9 mouse cellular contexts compared by ENCODE assay signal in the genomic region with DNA sequence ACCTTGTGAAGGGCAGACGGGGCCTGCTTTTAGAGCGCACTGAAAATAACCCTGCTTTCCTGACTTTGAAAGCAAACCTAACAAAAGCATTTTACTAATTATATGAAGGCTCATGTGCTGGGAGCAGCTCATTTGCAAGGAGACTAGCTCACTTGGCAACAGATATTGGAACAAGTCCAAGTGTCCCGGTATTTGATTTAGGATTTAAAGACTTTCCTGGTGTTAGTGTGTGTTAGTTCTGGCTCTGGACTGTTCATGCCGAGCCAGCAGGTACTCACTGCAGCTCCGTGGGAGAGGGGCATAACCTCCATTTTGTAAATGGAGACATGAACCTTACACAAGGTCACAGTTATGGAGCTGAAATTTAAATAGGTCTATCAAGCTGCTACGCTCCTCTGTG. TPM values are rescaled to one million over a fixed set of nuclear protein-coding genes. Genes with fewer than 3 reads are reported as not detected.
DNase-seq lines count a peak whose midpoint lies in the region; ATAC-seq and TF ChIP-seq lines count a peak whose summit lies in the region.
"Had no signal": no experiment of that assay in that cellular context is flagged by ENCODE, and none has a peak within 500 bp of the region (broad histone marks: within the 10 kb centered on the region; RNA-seq: fewer than 3 reads in every experiment).

No protein-coding gene starts in this region.

- WGBS in heart, postnatal 0 days: 39% methylated on average over 6 of the region's 6 CpGs
- whole genome bisulfite sequencing in heart, adult 2 months: 34% methylated on average over 6 of the region's 6 CpGs
- WGBS in forebrain, embryonic 14.5 days: 14% methylated on average over 6 of the region's 6 CpGs
- 41% methylated on average over 6 of the region's 6 CpGs for WGBS in midbrain, embryonic 16.5 days

- peaks cover 5% of the 10 kb centered on the region; the same call in 1 of the 2 replicates for H3K4me1 ChIP-seq in heart, postnatal 0 days (ENCODE audit: control insufficient read depth, insufficient read depth)
- H3K4me1 ChIP-seq in heart, adult 2 months (ENCODE audit: control insufficient read depth, insufficient read depth, low read length): no peaks in the 10 kb centered on the region
- H3K4me1 ChIP-seq in forebrain, embryonic 14.5 days (ENCODE audit: control insufficient read depth, insufficient read depth, low read length): peaks cover 43% of the 10 kb centered on the region
- H3K4me1 ChIP-seq in midbrain, embryonic 16.5 days (ENCODE audit: control insufficient read depth, insufficient read depth, low read length): peaks cover 16% of the 10 kb centered on the region

- H3K4me3 ChIP-seq in heart, postnatal 0 days (ENCODE audit: low read depth, low read length): no peak overlapping the region
- H3K4me3 ChIP-seq in heart, adult 2 months: no peak overlapping the region
- no peak overlapping the region for H3K4me3 ChIP-seq in forebrain, embryonic 14.5 days (ENCODE audit: low read depth, low read length)
- no peak overlapping the region for H3K4me3 ChIP-seq in midbrain, embryonic 16.5 days (ENCODE audit: low read depth, low read length)
- H3K4me3 ChIP-seq: neural tube, embryonic 12.5 days had no signal

- intact Hi-C loops in heart, adult 2 months (cut with DNase I): loop anchor here (5.0 kb wide), 2 partner anchors 158 to 193 kb away; no protein-coding TSS in a partner anchor

- no peak for TF ChIP-seq EP300 in heart, postnatal 0 days (IDR thresholded peaks at IDR 0.05; ENCODE audit: low read depth)
- TF ChIP-seq EP300 in heart, adult 2 months (IDR thresholded peaks at IDR 0.05; ENCODE audit: insufficient read depth, low read depth, low read length): no peak

- no peak for TF ChIP-seq CTCF in heart, postnatal 0 days (IDR thresholded peaks at IDR 0.05; ENCODE audit: low read depth)
- no peak for TF ChIP-seq CTCF in heart, adult 2 months (IDR thresholded peaks at IDR 0.05)

- H3K27ac ChIP-seq in heart, postnatal 0 days (ENCODE audit: low read depth): no peak overlapping the region
- no peak overlapping the region for H3K27ac ChIP-seq in heart, adult 2 months
- peak overlapping the region; percentile 65; the same call in 1 of the 2 replicates for H3K27ac ChIP-seq in forebrain, embryonic 14.5 days (ENCODE audit: low read depth, low read length)
- H3K27ac ChIP-seq in midbrain, embryonic 16.5 days (ENCODE audit: low read length): peak overlapping the region; percentile 28
- H3K27ac ChIP-seq: neural tube, embryonic 12.5 days had no signal

- H3K9me3 ChIP-seq in heart, postnatal 0 days (replicated peaks; ENCODE audit: control insufficient read depth, low read length): no peaks in the 10 kb centered on the region
- no peaks in the 10 kb centered on the region for H3K9me3 ChIP-seq in forebrain, embryonic 14.5 days (replicated peaks; ENCODE audit: control insufficient read depth, low read length)
- no peaks in the 10 kb centered on the region for H3K9me3 ChIP-seq in midbrain, embryonic 16.5 days (replicated peaks; ENCODE audit: control insufficient read depth, low read length, poor library complexity, severe bottlenecking)
- H3K9me3 ChIP-seq: neural tube, embryonic 12.5 days had no signal

- no peaks in the 10 kb centered on the region for H3K27me3 ChIP-seq in heart, postnatal 0 days (ENCODE audit: control insufficient read depth, insufficient read depth, low read length)
- no peaks in the 10 kb centered on the region for H3K27me3 ChIP-seq in heart, adult 2 months (ENCODE audit: control insufficient read depth, insufficient read depth, low read length)
- H3K27me3 ChIP-seq in forebrain, embryonic 14.5 days (replicated peaks; ENCODE audit: control insufficient read depth, insufficient read depth, low read length): no peaks in the 10 kb centered on the region
- no peaks in the 10 kb centered on the region for H3K27me3 ChIP-seq in midbrain, embryonic 16.5 days (ENCODE audit: control insufficient read depth, insufficient read depth, low read depth, low read length)
- H3K27me3 ChIP-seq: neural tube, embryonic 12.5 days had no signal

- no peak for TF ChIP-seq POLR2A in heart, adult 2 months (IDR thresholded peaks at IDR 0.05; ENCODE audit: insufficient read depth, low read depth, low read length)

- H3K9ac ChIP-seq in heart, postnatal 0 days (replicated peaks; ENCODE audit: low read depth, low read length): no peak overlapping the region
- H3K9ac ChIP-seq in heart, adult 2 months (ENCODE audit: low read depth, low read length): no peak overlapping the region
- H3K9ac ChIP-seq in forebrain, embryonic 14.5 days (ENCODE audit: low read length): no peak overlapping the region
- no peak overlapping the region for H3K9ac ChIP-seq in midbrain, embryonic 16.5 days (ENCODE audit: low read depth, low read length)
- H3K9ac ChIP-seq: neural tube, embryonic 12.5 days had no signal

- ATAC-seq in heart, postnatal 0 days (ENCODE audit: insufficient read depth, low read depth): peak; percentile 17
- ATAC-seq in forebrain, embryonic 14.5 days: peak; percentile 84
- ATAC-seq in midbrain, embryonic 16.5 days: no peak

- no peak overlapping the region for H3K4me2 ChIP-seq in heart, postnatal 0 days (ENCODE audit: low read depth, low read length)
- H3K4me2 ChIP-seq in forebrain, embryonic 14.5 days (ENCODE audit: low read length): no peak overlapping the region
- H3K4me2 ChIP-seq in midbrain, embryonic 16.5 days (ENCODE audit: low read length): no peak overlapping the region
- H3K4me2 ChIP-seq: neural tube, embryonic 12.5 days had no signal

- H3K79me2 ChIP-seq in heart, adult 2 months (replicated peaks; ENCODE audit: control insufficient read depth, insufficient read depth, low read length): no peaks in the 10 kb centered on the region

- no peak for DNase-seq in heart, postnatal 0 days (ENCODE audit: low spot score)
- no peak for DNase-seq in heart, adult 2 months
- peak; percentile 27 for DNase-seq in lung, postnatal 10 days
- DNase-seq in lung, postnatal 25 days (ENCODE audit: low spot score): no peak
- DNase-seq in forebrain, embryonic 14.5 days (ENCODE audit: low spot score): peak; percentile 93
- no peak for DNase-seq in embryo, embryonic 10.5 days (ENCODE audit: low spot score)
- DNase-seq in urinary bladder, adult 2 months (ENCODE audit: low spot score): no peak

- H3K36me3 ChIP-seq in heart, postnatal 0 days (replicated peaks; ENCODE audit: control insufficient read depth, insufficient read depth, low read length): peaks cover 23% of the 10 kb centered on the region
- no peaks in the 10 kb centered on the region for H3K36me3 ChIP-seq in heart, adult 2 months (ENCODE audit: control insufficient read depth, insufficient read depth, low read length)
- H3K36me3 ChIP-seq in forebrain, embryonic 14.5 days (ENCODE audit: control insufficient read depth, insufficient read depth, low read length): 0 out of 2 replicates have a peak, but pooled peaks cover 2% of the 10 kb centered on the region
- H3K36me3 ChIP-seq in midbrain, embryonic 16.5 days (ENCODE audit: control insufficient read depth, insufficient read depth, low read length): peaks cover 2% of the 10 kb centered on the region; the same call in 1 of the 2 replicates

RNA-seq across cellular contexts. Expression of a gene that starts 52.9 kb away (rescaled TPM):
- total RNA-seq in heart, postnatal 0 days (2014; rRNA removed; ENCODE audit: low replicate concordance): 3.2 and 6.5 TPM in 2 replicates
- polyA plus RNA-seq in heart, postnatal 0 days (2015; fragmentation: Nextera tagmentation; extraction: Ambion mirVana): 2.3 and 2.4 TPM in 2 replicates
- total RNA-seq in heart, adult 2 months (2021): 1 to 10 TPM; 6.9 to 7.0 TPM
- polyA plus RNA-seq in heart, adult 2 months (2012; rRNA removed): 5.4 and 8.3 TPM in 2 replicates
- polyA plus RNA-seq in forebrain, embryonic 14.5 days (2014; fragmentation: Nextera tagmentation; extraction: Ambion mirVana): 2.9 and 4.2 TPM in 2 replicates
- 8.0 and 9.1 TPM in 2 replicates for polyA plus RNA-seq in midbrain, embryonic 16.5 days (2015; fragmentation: Nextera tagmentation; extraction: Ambion mirVana)
- polyA plus RNA-seq in urinary bladder, adult 2 months (2012; rRNA removed): 6.9 and 7.0 TPM in 2 replicates

Comparison
In these comparisons a context has a peak if more than half of its experiments do, and no peak if none do; other contexts are left out.
1. DNase-seq: peak in lung, postnatal 10 days (single experiment) and forebrain, embryonic 14.5 days (single experiment); none in heart, postnatal 0 days (single experiment), heart, adult 2 months (0 of 2), lung, postnatal 25 days (single experiment), embryo, embryonic 10.5 days (single experiment) and urinary bladder, adult 2 months (single experiment).
2. H3K27ac ChIP-seq: peak in forebrain, embryonic 14.5 days (single experiment) and midbrain, embryonic 16.5 days (single experiment); none in heart, postnatal 0 days (single experiment) and heart, adult 2 months (single experiment).